Mouse (Mus musculus) layer of hippocampus, postnatal 25 days (tissue): Measurements from ENCODE around the gene Dusp15. TPM values are rescaled to one million over a fixed set of nuclear protein-coding genes. Genes with fewer than 3 reads are reported as not detected.

Experiments used
- DNase-seq, 2 experiments: peaks; one replicate each; pipeline ENCODE4 v3.0.0; 2022; ENCODE audit warnings: mixed read lengths in 2 of 2, low spot score in 1 of 2; ENCODE audit errors: extremely low spot score in 1 of 2
- total RNA-seq, 2 experiments: library from RNA; stranded (reverse); gene quantifications; 2 replicates each; pipeline ENCODE4 v1.2.3; 2021

Dusp15 gene
- total RNA-seq, 2 experiments from 2014 or later = 14.5 to 17.1 TPM

DNA sequence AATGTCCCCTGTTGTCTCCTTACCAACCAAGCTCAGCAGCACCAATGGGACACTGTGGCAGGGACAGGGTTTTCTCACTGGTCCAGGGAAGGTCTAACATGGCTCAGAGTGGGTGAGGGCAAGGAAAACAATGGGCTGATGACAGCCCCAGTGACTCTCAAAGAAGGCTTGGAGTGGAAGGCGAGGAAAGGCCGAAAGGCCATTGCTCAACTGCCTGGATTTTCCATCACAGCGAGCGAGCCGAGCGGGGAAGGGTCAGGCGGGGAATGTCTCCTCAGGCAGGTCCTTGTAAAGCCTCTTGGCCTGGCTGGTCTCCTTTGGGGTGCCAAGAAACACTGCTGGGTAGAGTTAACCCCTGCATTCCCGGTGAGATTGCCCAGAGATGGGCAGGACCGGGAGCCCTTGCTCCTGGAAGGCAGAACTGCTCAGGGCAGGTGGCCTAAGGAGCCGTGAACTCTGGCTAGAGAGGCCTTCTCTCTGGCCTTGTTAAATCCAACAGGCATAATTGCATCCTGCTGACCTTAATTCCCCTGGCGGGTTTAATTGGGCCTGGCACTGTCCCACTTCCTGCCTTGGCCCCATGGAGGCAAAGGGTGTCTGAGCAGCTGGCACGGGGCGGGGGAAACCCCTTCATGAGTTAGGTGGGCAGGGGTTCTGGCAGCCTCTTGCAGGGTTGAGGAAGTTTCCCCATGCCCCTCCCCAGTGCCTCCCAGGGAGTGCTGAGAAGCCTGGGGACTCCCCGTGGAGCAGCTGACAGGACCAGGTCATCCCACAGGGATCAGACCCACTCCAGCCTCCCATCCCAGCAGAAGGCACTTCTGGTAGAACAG, 44.2 kb downstream of the Dusp15 start:
- no peak for DNase-seq

DNA sequence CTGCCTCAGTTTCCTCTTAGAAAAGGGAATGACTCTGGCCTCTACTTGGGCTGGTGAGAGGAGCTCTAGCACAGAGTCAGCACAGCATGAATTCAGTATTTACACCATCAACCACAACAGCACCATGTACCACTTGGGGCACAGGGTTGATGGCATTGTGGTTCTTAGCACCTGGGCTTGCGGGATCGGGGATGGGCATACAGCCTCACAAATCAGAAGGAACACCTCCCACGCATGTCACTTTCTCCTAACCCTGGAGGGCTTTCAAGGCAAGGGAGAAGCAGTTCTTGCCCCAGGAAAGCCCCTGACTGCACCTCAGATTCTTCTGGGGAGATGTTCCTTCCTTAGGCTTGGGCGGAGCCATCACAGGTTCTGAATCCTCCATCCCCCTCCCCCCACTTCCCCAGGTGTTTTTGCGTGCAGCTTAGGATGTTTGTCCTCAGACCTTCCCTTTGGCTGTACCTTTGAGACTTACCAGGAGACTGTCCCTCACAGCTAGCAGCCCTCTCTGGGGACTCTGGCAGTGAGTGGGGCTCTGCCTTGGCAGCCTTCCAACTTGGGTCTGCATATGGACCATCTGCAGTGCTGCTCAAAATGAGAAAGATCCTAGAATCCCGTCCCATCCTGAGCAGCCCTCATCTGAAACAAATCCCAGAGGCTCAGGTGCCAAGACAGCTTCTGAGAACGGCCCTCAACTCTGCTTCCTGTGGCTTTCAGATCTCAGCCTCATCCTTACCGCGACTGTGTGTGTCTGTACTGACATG, 45.0 kb downstream of the Dusp15 start:
- DNase-seq = no peak

DNA sequence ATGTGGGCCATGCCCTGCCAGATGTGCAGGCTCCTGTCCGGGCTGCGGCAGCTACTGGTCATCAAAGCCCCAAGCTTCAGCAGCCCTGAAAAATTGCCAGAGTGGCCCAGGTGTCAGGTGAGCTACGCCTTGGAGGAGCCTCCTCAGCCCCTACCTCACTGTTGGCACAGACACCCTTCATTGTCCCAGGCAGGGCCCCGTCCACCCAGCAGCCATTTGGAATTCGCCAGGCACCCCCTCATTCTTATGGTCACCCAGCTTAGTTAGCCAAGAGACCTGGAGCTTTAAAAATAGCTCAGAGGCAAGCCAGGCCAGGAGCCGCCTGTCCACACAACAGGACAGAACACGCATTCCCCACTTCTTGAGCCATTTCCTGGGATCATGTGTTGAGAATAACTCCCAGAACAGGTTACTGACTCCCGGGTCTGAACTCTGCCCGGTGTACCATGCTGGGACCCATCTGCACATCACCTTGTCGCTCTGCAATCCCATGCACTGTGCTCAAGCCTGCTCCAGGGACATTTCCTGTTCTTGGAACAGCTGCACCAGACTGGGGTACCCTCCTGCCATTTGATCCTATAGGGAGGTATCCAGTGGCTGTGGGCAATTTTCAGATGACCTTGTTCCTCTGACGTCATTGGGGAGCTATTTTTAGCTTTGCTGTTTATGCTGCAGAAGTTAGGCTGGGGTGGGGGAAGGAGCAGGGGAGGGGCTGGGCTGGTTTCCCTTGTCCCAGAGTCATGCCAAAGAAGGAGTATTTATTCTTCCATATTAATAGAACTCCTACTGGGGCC, 46.3 kb downstream of the Dusp15 start:
- DNase-seq = no peak

DNA sequence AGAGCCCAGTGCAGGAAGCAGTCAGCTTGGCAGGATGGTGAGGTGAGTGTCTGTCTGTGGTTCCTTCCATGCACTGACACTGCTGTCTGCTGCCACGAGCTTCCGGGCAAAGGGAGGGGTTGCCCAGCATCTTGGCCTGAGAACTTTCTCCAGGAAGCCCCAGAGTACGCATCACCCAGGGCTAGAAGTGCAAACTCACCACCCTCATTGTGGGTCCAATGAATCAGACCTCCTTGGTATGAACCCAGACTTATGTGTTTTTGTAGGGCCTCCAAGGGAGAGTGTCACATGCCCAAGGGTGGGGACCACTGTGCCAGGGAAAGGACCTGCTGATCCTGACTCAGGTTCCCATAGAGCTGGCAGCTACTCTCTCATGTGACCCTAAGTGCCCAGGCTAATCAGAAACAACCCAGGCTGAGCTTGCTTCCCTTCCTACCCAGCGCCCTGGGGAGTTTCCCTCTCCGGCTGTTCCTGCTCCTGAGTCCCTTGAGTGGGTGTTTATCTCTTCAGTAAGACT, 47.3 kb downstream of the Dusp15 start:
- no peak for DNase-seq

DNA sequence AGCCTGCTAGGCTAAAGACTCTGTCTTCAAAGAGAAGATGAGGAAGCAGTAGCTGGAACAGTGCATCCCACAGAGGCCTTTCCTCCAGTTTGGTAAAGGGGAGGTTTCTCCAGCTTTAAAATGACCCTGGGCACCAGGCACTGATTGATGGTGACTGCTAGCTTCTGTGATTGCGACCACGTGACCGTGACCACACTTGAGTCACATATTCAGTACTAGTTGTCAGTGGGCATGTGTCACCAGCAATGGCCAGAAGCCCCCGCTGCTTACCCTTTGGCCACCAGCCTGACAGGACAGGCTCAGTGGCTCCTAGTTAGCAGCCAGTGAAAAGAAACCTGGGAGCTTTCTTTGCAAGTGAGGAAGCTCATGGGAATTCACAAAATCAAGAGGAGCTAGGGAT, 47.9 kb downstream of the Dusp15 start:
- DNase-seq = no peak

DNA sequence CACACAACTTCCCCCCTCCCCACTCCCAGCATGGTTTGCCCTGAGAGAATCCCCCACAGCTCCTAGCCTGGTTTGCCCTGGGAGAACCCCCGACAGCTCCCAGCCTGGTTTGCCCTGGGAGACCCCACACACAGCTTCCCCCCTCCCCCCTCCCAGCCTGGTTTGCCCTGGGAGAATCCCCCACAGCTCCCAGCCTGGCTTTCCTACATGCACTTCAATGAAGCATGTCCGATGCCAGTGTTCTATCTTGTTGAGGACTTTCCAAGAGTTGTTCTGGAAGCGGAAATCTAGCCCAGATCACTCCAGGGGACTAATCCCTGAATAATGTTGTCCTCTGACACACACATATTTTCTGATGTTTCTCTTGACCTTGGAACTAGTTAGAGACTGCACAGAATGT, 48.8 kb downstream of the Dusp15 start:
- DNase-seq = no peak

DNA sequence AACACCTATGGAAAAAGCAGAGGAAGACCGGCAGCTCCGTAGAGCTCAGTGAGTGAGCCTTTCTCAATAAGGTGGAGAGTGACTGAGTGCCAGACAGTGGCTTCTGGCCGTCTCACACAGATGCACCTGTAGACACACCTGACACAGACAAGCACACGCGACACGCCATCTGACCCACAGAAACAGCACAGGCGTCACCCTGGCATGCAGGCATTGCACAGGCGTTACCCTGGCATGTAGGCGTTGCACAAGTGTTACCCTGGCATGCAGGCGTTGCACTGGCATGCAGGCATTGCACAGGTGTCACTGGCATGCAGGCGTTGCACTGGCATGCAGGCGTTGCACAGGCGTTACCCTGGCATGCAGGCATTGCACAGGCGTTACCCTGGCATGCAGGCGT, 50.2 kb downstream of the Dusp15 start:
- no peak for DNase-seq

DNA sequence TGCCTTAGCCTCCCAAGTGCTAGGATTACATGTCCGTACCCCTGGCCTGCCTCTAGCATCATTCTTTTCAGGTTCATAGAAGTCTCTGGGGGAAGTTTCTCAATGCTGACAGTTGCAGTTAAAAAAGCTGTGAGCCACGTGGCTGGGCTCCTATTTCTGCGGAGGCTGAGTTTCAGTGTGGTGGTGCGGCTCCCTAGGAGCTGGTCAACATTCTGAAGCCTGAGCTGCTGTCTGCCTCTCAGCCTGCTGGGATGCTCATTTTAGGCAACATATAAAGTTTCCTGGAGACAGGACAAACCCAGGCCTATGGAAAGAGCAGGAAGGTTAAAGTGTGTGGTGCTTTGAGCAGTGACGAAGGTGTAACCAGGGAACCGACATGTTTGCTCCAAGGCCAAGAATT, 52.5 kb downstream of the Dusp15 start:
- DNase-seq = no peak

DNA sequence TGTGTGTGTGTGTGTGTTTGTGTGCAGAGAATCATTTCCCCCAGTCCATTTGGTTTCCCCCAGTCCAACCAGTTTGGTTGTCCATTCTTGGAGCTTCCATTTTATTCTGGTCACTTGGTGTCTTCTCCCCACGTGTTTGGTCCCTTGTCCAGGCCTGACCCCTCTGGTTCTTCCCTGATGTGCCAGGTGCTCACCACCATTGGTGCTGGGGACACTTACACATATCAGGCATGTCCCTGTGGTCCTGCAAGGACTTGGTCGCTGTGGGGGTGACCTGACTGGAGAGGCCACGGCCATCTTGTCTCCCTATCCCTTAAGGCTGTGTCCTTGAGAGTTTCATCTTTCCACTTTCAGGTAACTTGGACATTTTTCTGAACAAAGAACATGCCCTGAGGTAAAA, 54.6 kb downstream of the Dusp15 start:
- DNase-seq = no peak

DNA sequence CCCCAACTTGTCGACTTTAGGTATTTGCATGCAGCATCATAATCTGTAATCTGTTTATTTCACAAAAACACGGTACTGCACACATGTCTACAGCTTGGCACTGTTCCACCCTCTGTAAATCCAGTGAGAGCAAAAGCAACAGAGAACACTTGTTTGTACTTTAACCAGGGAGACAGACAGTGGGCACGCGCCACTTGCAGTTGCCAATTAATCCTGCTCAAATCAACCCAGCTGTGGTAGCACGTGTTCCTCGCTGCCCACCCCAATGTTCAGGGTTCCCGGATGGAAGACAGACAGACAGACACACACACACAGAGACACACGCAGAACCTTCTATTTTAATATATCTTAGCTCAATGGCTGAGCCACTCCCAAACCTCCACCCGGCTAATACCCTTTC, 55.7 kb downstream of the Dusp15 start:
- no peak for DNase-seq

Other genes with a start within 250 kb of the Dusp15 start
- 10 to 100 TPM; 19.6 to 22.4 TPM for gene Id1, start 215.4 kb downstream of the Dusp15 start, total RNA-seq
- 1 to 10 TPM; 2.0 to 2.7 TPM for gene Cox4i2, start 197.5 kb downstream of the Dusp15 start, total RNA-seq
- gene Bcl2l1, start 120.0 kb downstream of the Dusp15 start, total RNA-seq = 100 to 1,000 TPM; 121 to 144 TPM
- 1 to 10 TPM; 1.5 to 2.6 TPM for gene Tpx2, start 103.7 kb downstream of the Dusp15 start, total RNA-seq
- gene Mylk2, start 40.3 kb downstream of the Dusp15 start, total RNA-seq = not detected
- 1 to 10 TPM in 1 of 2 experiments, under 1 TPM in 1; 0.56 to 1.0 TPM for gene Foxs1, start 18.5 kb downstream of the Dusp15 start, total RNA-seq
- gene Ttll9, start 10.8 kb upstream of the Dusp15 start, total RNA-seq = 1 to 10 TPM in 1 of 2 experiments, under 1 TPM in 1; 0.94 to 1.3 TPM
- gene Pdrg1, start 63.7 kb upstream of the Dusp15 start, total RNA-seq = 10 to 100 TPM; 41.2 to 43.8 TPM
- gene Xkr7, start 80.2 kb upstream of the Dusp15 start, total RNA-seq = 1 to 10 TPM; 1.9 to 2.1 TPM
- 1 to 10 TPM; 3.9 to 5.2 TPM for gene Ccm2l, start 114.3 kb upstream of the Dusp15 start, total RNA-seq
- gene Hck, start 156.8 kb upstream of the Dusp15 start, total RNA-seq = 1 to 10 TPM; 1.6 to 1.8 TPM
- gene Tm9sf4, start 209.6 kb upstream of the Dusp15 start, total RNA-seq = 10 to 100 TPM; 88.6 to 97.6 TPM